Mouse (Mus musculus) lung, embryonic 16.5 days (tissue): ENCODE results near the gene Cntn5. TPM values are rescaled to one million over a fixed set of nuclear protein-coding genes. Genes with fewer than 3 reads are reported as not detected.

Experiments used
- ATAC-seq: fragments of 200-750 bp; cut with Nextera tagmentation; 2 replicates; pipeline ENCODE4 v1.8.0; 2017; ENCODE audit warnings: low read depth, mild to moderate bottlenecking, moderate library complexity
- H3K27ac ChIP-seq: fragments of 300-500 bp; sonication (generic); 2 replicates; pipeline ENCODE4 v1.5.1; 2014; ENCODE audit warnings: mild to moderate bottlenecking, control low read depth, low read length
- H3K27me3 ChIP-seq: fragments of 300-500 bp; sonication (generic); 2 replicates; pipeline ENCODE4 v1.6.1; 2014; ENCODE audit warnings: low read depth, low read length, mixed read lengths; ENCODE audit not compliant: control insufficient read depth, insufficient read depth
- H3K36me3 ChIP-seq: fragments of 300-500 bp; sonication (generic); 2 replicates; pipeline ENCODE4 v1.6.1; 2014; ENCODE audit warnings: low read length; ENCODE audit not compliant: control insufficient read depth, insufficient read depth
- H3K4me1 ChIP-seq: fragments of 300-500 bp; sonication (generic); replicated peaks from 2 replicates; pipeline ENCODE4 v1.6.1; 2014; ENCODE audit warnings: low read length, mixed read lengths; ENCODE audit not compliant: control insufficient read depth, insufficient read depth
- H3K4me2 ChIP-seq: fragments of 300-500 bp; sonication (generic); 2 replicates; pipeline ENCODE4 v1.6.1; 2014; ENCODE audit warnings: low read depth, low read length, control low read depth
- H3K4me3 ChIP-seq: fragments of 300-500 bp; sonication (generic); 2 replicates; pipeline ENCODE4 v1.5.1; 2014; ENCODE audit warnings: mild to moderate bottlenecking, low read length, control low read depth
- H3K9ac ChIP-seq: fragments of 300-500 bp; sonication (generic); 2 replicates; pipeline ENCODE4 v1.6.1; 2014; ENCODE audit warnings: low read length, control low read depth
- H3K9me3 ChIP-seq: fragments of 300-500 bp; sonication (generic); 2 replicates; pipeline ENCODE4 v1.6.1; 2016; ENCODE audit warnings: low read length; ENCODE audit not compliant: control insufficient read depth
- WGBS: fragments of 180-500 bp; shearing (Covaris S2); extraction: QIAGEN DNeasy Blood & Tissue Kit; methylation state at CpG from one replicate; pipeline ENCODE4 v1.1.7; 2014; 5-methylcytosine and 5-hydroxymethylcytosine counted together
- polyA plus RNA-seq: library from polyadenylated mRNA; unstranded; fragments of >200 nt; fragmentation: Nextera tagmentation; extraction: Ambion mirVana; gene quantifications from 2 replicates; pipeline ENCODE4 v1.2.1, GENCODE M21; 2015

Cntn5 gene
- polyA plus RNA-seq, 1 experiment from 2014 or later: 0.69 TPM

DNA sequence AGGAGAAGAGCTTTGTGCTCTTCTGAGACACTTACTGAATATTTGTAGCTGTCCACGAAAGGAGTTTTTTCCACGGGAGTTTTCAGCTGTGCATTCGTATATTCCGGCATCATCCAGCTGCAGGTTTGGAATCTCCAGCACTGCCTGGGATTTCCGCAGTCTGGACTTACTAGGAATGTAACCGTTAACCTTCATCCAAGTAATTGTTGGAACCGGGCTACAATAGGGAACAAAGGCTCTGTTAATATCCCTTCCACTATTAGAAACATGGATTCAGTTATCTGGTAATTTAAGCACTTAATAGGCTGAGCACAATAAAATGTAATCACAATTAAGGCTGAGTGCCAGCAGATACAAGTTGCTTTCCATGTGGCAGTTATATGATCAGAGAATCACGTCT lies 920.5 kb downstream of the Cntn5 start:
- peak; percentile 52; the same call in 1 of the 2 replicates for ATAC-seq
- no peaks in the 10 kb centered on the region for H3K36me3 ChIP-seq
- 55% methylated on average over 8 of the region's 8 CpGs for whole genome bisulfite sequencing

DNA sequence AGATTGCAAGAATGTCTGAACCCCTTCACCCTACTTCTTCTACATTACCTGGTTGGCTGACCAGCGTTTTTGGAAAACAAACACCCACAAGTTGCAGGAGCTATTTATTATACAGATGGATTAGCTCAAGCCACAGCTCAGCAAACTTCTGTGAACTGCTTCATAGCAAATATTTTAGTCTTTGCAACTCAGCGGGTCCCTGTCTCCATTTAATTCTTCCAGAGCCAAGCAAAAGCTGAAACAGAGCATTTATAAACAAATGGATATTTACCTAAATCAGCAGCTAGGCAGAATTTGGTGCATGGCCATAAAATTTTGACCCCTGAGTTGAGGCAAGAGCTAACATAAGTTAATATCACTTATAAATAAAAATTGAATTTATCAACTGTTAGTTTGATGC lies 921.4 kb downstream of the Cntn5 start:
- H3K9me3 ChIP-seq: no peaks in the 10 kb centered on the region
- no peaks in the 10 kb centered on the region for H3K27me3 ChIP-seq
- no peak overlapping the region for H3K4me3 ChIP-seq
- no peaks in the 10 kb centered on the region for H3K4me1 ChIP-seq
- no peaks in the 10 kb centered on the region for H3K36me3 ChIP-seq
- peak; percentile 51; the same call in 1 of the 2 replicates for ATAC-seq
- no peak overlapping the region for H3K4me2 ChIP-seq
- H3K27ac ChIP-seq: no peak overlapping the region
- 39% methylated on average over 2 of the region's 2 CpGs for WGBS
- H3K9ac ChIP-seq: no peak overlapping the region

More for the DNA sequence above, 920.5 kb downstream of the Cntn5 start:
- Histone ChIP-seq H3K9me3 (no peaks in the 10 kb centered on the region), H3K27me3 (no peaks in the 10 kb centered on the region), H3K4me1 (no peaks in the 10 kb centered on the region), H3K4me3 (no peak overlapping the region), H3K9ac (no peak overlapping the region), H3K4me2 (no peak overlapping the region), H3K27ac (no peak overlapping the region)

DNA sequence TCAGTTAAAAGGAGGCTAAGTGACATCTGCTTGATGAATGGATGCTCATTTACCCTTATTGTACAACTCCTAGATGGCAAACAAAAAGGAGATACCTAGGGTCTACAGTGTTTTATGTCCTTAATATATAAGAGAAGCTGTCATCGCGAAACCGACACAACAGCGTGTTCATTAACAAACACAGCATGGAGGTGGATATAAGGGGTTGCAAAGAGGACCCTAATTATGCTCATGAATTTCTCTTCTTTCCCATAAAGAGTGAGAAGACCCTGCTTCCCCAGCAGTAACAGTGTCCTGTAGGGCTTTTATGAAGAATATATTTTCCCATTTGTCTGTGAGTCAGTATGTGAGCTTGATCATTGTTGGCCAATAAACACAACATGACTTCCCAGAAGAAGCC lies 939.2 kb downstream of the Cntn5 start:
- Histone ChIP-seq H3K27me3 (no peaks in the 10 kb centered on the region), H3K4me1 (no peaks in the 10 kb centered on the region), H3K27ac (no peak overlapping the region), H3K9ac (no peak overlapping the region), H3K4me3 (no peak overlapping the region), H3K9me3 (no peaks in the 10 kb centered on the region), H3K36me3 (no peaks in the 10 kb centered on the region), H3K4me2 (no peak overlapping the region)
- 92% methylated on average over 4 of the region's 4 CpGs for WGBS
- no peak for ATAC-seq

DNA sequence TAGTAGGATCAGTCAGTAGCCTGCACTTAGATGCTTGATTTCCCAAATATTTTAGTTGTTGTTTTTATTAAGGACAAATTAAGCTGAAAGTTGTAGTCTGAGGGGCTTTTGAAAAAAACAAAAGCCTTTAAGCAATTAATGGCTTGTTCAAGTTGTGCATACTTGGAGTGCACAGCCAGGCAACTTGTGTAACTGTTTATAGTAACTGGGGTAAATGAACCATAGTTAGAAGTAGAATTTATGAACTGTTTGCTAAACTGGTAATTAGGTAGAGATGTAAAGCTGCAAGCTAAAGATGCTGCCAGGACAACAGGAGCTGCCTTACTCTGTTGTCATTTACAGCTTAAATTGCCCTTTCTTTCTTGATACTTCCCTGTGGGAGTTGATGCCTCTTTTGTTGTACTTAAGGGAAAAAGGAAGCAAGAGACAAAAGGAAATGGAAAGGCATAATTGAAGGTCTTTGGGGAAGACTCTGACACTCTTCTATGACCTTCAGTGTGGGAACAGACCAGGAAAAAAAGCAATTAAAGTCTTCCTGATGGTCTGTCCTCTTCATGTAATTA lies 943.9 kb downstream of the Cntn5 start:
- Histone ChIP-seq H3K4me1 (no peaks in the 10 kb centered on the region), H3K4me2 (no peak overlapping the region), H3K9ac (no peak overlapping the region), H3K9me3 (no peaks in the 10 kb centered on the region), H3K27me3 (no peaks in the 10 kb centered on the region), H3K36me3 (no peaks in the 10 kb centered on the region), H3K27ac (no peak overlapping the region), H3K4me3 (no peak overlapping the region)
- no peak for ATAC-seq

DNA sequence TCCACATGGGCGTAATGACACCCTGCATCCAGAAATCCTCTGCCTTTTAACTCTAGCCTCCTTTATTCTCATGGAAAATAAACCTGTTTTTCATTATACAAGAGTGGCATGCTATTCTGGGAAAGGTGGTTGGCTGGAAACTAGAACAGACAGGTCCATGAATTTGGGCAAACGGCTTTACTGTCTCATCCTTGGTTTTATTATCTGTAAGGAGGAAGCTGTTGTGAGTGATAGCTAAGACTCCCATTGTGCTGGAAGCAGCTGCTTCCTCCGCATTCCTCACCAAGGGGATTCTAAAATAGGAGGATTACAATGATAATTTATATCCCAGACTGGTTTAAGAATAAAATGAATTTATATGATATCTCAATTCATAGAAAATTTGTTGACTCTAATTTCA lies 955.2 kb downstream of the Cntn5 start:
- Histone ChIP-seq H3K36me3 (no peaks in the 10 kb centered on the region), H3K9me3 (no peaks in the 10 kb centered on the region), H3K27me3 (no peaks in the 10 kb centered on the region), H3K9ac (no peak overlapping the region), H3K4me3 (no peak overlapping the region), H3K4me2 (no peak overlapping the region), H3K4me1 (no peaks in the 10 kb centered on the region), H3K27ac (no peak overlapping the region)
- ATAC-seq: no peak
- 36% methylated on average over 3 of the region's 3 CpGs for WGBS

DNA sequence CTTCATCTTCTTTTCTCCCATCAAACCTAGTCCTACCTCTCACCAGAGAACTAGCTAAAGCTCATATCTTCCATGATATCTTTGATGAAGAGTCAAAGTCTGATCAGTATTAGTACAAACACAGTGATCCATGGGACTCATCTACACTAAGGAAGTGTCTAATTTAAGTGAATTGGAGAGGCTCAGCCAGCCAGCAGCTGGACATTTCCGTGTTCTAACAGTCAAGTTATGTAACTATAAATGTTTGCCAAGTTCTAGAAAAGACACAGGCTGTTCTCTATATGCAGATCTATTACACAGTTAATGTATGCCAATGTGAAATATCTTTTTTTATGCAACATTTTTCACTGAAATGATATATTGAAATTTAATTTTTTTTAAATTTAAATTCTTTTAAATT lies 959.7 kb downstream of the Cntn5 start:
- ATAC-seq: peak; percentile 74
- WGBS: 26% methylated on average over 1 of the region's 1 CpGs
- H3K4me1 ChIP-seq: no peaks in the 10 kb centered on the region
- H3K9me3 ChIP-seq: no peaks in the 10 kb centered on the region
- H3K27me3 ChIP-seq: no peaks in the 10 kb centered on the region
- no peak overlapping the region for H3K9ac ChIP-seq
- H3K27ac ChIP-seq: no peak overlapping the region
- no peak overlapping the region for H3K4me3 ChIP-seq
- H3K4me2 ChIP-seq: no peak overlapping the region
- H3K36me3 ChIP-seq: no peaks in the 10 kb centered on the region

DNA sequence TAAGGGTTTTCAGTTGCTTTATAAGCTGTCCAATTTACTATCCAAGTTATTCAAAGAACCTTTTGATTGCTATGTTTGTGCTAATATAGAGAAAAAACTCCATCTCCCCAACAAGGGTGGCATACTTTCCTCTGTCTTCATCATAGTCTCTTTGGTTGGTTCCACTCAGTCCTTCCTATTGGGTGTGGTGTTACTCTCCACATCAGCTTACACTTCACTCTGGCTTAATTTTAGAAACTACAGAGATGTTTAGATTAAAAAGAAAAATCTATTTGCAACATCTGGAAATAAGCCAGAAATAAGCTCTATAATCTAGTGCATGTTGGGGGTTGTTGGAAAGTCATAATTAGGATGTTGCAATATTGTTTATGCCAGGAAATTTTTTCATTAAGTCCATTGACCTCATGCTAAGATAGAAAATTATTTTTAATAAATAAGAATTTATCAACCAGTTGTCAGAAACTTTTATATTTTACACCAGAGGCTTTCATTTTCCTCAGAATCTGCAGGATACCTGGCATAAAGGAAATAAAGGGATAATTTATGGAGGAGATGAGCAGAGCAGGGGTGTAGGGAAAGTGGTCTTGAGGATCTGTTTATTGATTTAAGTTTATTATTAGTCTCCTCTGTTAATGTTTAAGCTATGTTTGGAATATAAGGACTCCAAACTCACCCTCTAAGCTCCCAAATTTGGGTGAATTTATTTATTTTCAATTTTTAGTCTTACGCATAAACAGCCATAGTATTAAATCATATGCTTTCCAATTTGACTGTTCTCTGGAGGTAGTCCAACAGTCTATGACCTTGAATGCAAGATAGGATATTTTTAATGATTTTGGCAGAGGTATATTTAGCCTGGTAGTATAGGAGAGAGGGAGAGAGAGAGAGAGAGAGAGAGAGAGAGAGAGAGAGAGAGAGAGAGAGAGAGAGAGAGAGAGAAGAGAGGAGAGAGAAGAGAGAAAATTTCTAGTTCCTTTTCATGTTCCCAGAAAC lies 966.8 kb downstream of the Cntn5 start:
- WGBS: 58% methylated on average over 1 of the region's 1 CpGs
- peak; percentile 91 for ATAC-seq
- no peak overlapping the region for H3K9ac ChIP-seq

DNA sequence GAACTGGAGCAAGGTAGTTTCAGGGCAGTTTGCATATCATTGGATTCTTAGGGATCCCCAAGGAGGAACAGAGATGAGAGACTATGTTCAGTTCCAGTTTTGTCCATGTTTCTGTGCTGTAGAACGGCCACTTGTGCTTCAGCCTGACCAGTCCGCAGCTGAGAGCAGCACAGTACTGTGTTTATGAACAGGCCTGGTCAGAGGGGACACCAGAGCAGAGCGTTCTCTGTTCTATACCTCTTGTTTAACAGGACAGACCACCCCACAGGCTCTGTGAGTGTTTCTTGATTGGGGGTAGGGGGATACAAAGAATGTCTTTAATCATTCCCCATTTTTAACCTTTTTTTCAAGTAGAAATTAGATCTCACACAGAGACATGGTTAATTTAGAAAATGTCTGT lies 984.0 kb downstream of the Cntn5 start:
- ATAC-seq: no peak
- Histone ChIP-seq H3K9me3 (no peaks in the 10 kb centered on the region), H3K36me3 (no peaks in the 10 kb centered on the region), H3K4me3 (no peak overlapping the region), H3K4me1 (no peaks in the 10 kb centered on the region), H3K27me3 (no peaks in the 10 kb centered on the region), H3K9ac (no peak overlapping the region), H3K4me2 (no peak overlapping the region), H3K27ac (no peak overlapping the region)
- 84% methylated on average over 3 of the region's 3 CpGs for WGBS

More for the DNA sequence above, 966.8 kb downstream of the Cntn5 start:
- no peaks in the 10 kb centered on the region for H3K27me3 ChIP-seq
- H3K27ac ChIP-seq: no peak overlapping the region
- no peaks in the 10 kb centered on the region for H3K9me3 ChIP-seq
- no peak overlapping the region for H3K4me2 ChIP-seq
- H3K4me1 ChIP-seq: 0 out of 2 replicates have a peak, but pooled peaks cover 3% of the 10 kb centered on the region
- no peaks in the 10 kb centered on the region for H3K36me3 ChIP-seq
- H3K4me3 ChIP-seq: no peak overlapping the region

DNA sequence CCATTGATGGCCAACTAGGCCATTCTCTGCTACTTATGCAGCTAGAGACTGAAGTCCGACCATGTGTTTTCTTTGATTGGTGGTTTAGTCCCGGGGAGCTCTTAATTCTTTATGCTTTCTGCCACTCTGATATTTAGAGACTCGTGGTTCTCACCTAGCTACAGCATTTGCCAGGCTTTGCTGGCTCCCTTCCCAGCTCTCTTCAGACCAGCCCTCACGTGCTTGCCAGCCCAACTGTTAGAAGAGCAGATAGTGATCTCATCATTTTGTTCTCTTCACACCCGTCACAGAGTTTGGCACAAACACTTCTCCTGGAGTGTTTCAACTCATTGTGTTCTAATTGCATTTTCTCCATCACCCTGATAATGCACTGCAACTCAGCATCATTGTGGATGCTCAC lies 1005.5 kb downstream of the Cntn5 start:
- H3K27me3 ChIP-seq: no peaks in the 10 kb centered on the region
- no peak for ATAC-seq
- H3K9ac ChIP-seq: no peak overlapping the region
- WGBS: 54% methylated on average over 5 of the region's 5 CpGs
- H3K36me3 ChIP-seq: no peaks in the 10 kb centered on the region
- H3K4me3 ChIP-seq: no peak overlapping the region
- H3K9me3 ChIP-seq: no peaks in the 10 kb centered on the region
- no peak overlapping the region for H3K27ac ChIP-seq
- no peaks in the 10 kb centered on the region for H3K4me1 ChIP-seq
- no peak overlapping the region for H3K4me2 ChIP-seq
